Mouse (Mus musculus): ENCODE data around the gene Olfr1282.
"Not testable (repeated sequence)": the region's sequence is repeated elsewhere in the genome, so short reads cannot be mapped to it uniquely, and the experiment has no call there.

Olfr1282 gene

DNA sequence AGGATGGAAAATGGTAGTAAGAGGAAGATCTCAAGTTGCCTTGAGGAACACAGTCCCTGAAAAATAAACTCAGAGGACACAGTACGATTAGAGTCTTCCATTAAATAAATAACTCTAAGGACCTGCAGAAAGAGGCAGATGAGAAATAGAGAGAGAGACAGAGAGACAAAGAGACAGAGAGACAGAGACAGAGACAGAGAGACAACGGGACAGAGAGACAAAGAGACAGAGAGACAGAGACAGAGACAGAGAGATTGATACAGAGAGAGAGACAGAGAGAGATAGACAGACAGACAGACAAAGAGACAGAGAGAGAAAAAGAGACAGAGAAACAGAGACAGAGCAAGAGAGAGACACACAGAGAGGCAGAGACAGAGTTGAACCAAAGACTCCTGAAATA, at the start of gene Olfr1282:
TSS of gene Olfr1282 (minus strand) at position 101 of the 400 bp plus-strand sequence.
- DNase-seq (ENCODE audit: low spot score) = no peak

DNA sequence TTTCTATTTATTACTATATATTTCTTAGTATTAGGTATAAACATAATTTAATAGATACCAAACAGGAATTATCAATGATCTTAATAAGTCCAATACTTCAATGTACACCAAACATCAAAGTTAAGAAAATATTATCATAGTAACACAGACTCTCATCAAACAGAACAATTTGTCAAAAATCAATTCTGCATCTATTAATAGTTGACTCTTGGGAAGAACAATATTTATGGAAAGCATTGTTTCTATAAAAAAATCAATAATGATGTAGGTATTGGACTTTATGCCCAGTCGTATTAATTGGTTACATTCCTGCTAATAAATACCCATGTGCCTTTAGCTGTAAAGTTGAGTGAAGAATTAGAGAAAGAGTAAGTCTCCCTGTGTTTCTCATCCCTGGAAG, 39.3 kb upstream of the Olfr1282 start, which contains the start of gene Olfr1284:
TSS of gene Olfr1284 (plus strand) at position 301 of the 400 bp plus-strand sequence.
- no peak for DNase-seq (ENCODE audit: low spot score)

DNA sequence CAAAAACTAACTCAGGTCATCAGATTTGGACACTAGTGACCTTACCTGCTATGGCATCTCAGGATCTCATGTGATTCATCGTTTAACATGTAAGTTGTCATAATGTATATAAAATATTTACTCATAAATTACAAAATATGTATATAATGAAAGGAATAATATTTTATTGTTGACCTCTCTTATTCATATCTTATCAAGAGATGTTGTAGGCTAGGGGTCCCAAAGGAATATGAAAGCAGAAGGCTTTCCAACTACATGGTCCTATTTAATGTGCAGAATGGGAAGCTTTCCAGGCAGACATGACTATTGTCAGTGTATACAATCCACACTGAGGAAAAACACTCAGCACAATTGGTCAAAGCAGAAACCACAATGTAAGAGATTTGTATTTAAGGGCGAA, 30.6 kb upstream of the Olfr1282 start, which contains the start of gene Olfr1283:
TSS of gene Olfr1283 (plus strand) at position 301 of the 400 bp plus-strand sequence.
- no peak for DNase-seq (ENCODE audit: low spot score)

DNA sequence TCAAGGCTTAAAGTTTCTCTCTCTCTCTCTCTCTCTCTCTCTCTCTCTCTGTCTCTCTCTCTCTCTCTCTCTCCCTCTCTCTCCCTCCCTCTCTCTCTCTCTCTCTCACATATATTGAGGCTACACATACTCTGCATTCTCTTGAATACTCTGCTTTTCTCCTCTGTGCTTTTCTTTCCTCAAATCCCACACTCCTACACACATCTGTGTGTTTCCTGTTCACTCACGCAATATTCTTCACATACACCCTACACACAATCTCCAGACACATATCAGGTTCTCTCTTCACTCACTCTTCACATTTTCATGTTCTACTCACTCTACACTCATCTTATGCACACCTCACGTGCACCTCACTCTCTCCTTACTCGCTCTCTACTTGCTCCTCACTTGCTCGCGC, 2.2 kb downstream of the Olfr1282 start:
- DNase-seq (ENCODE audit: low spot score) = not testable (repeated sequence)

DNA sequence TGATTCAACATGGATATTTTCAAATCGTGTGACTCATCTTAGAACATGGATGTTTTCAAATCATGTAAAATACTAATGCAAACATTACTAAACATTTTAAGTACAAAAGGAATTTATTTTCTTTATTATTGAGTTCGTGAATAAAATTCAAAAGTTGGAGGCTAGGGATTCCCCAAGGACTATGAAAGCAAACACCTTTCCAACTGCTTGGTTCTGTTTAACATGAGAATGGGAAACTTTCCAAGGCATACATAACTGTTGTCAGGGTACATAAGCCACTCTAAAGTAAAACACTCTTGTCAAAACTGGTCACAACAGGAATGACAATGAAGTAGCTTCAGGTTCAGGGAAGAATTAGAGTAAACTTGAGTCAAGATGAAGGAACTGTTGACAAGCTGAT, 9.7 kb downstream of the Olfr1282 start, which contains the start of gene Olfr1281:
TSS of gene Olfr1281 (plus strand) at position 301 of the 400 bp plus-strand sequence.
- DNase-seq (ENCODE audit: low spot score) = no peak

GRCm38 (mm10) chr2:111313717-111314116, 22.2 kb downstream of the Olfr1282 start, which contains the start of gene Olfr1280:
Gene Olfr1280, plus strand, starts transcription at chr2:111314017.
- no peak for DNase-seq (ENCODE audit: low spot score)

DNA sequence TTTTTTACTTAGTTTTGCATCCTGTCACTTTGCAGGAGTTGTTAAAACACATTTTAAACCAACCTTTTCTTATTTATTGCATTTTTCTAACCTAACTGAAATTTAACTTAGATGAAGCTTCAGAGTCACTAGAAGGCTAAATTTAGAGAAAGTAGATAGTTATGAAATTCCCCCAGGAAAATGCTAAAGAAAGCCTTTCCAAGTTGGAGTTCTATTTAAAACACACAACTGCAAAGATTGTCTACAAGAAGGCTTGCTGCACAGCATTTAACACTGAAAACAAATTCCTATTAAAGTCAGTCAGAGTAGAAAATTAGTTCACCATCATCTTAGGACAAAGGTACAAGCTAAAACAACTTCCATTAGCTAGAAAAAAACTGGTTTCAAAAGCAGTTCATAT, 35.5 kb downstream of the Olfr1282 start, which contains the start of gene Olfr1279:
TSS of gene Olfr1279 (plus strand) at position 262 of the 400 bp plus-strand sequence.
- DNase-seq (ENCODE audit: low spot score) = no peak

GRCm38 (mm10) chr2:111298541-111298940, 37.3 kb downstream of the Olfr1282 start:
- DNase-seq (ENCODE audit: low spot score) = no peak

GRCm38 (mm10) chr2:111289836-111290235, 46.0 kb downstream of the Olfr1282 start, which contains the start of gene Olfr1278:
Gene Olfr1278, plus strand, starts transcription at chr2:111290136.
- no peak for DNase-seq (ENCODE audit: low spot score)

All from layer of hippocampus, adult 11-12 months (tissue).